Mouse (Mus musculus) CD4-positive, CD25-positive, alpha-beta regulatory T cell, adult 9 weeks (primary cell): ENCODE data around the gene 1700125H20Rik. TPM values are rescaled to one million over a fixed set of nuclear protein-coding genes. Genes with fewer than 3 reads are reported as not detected.

Experiments
- polyA plus RNA-seq: library from polyadenylated mRNA; unstranded; fragments of 100-300 nt; shearing (Covaris generic); gene quantifications from one replicate; pipeline ENCODE4 v1.2.1, GENCODE M21; 2017

1700125H20Rik gene
- polyA plus RNA-seq, result not detected

GRCm38 (mm10) chr11:85170058-85170740 lies at the start of gene 1700125H20Rik:
Gene 1700125H20Rik, plus strand, starts transcription at chr11:85170404.

GRCm38 (mm10) chr11:85139581-85140540 lies 30.3 kb upstream of the 1700125H20Rik start, which contains the start of gene Usp32:
Gene Usp32, minus strand, starts transcription at chr11:85140161.

Other genes starting within 250 kb of the 1700125H20Rik start
- not detected for gene Car4, start 212.6 kb upstream of the 1700125H20Rik start, polyA plus RNA-seq
- 17.1 TPM for gene Usp32, start 30.2 kb upstream of the 1700125H20Rik start, polyA plus RNA-seq
- gene Appbp2, start 64.7 kb downstream of the 1700125H20Rik start, polyA plus RNA-seq, result 13.3 TPM
- gene Ppm1d, start 140.8 kb downstream of the 1700125H20Rik start, polyA plus RNA-seq, result 2.4 TPM
- 64.5 TPM for gene Bcas3, start 182.8 kb downstream of the 1700125H20Rik start, polyA plus RNA-seq